Mouse (Mus musculus) regulatory T cell (primary cell): ENCODE measurements around the gene Gpr142.

ENCODE experiments used
- in situ Hi-C: fragments of 300-600 bp; cut with MboI, MseI; formaldehyde crosslinking; loops from one replicate; pipeline ENCODE4 v1.15.1; 2025; ENCODE audit warnings: high pct_unique_total_duplicates

The Gpr142 gene

GRCm38 (mm10) chr11:114798624-114799023 is at the start of gene Gpr142:
Gene Gpr142, plus strand, starts transcription at chr11:114798924.
- in situ Hi-C loops: no loop called here

GRCm38 (mm10) chr11:114764820-114765818 is 33.6 kb upstream of the Gpr142 start, which contains the start of gene Kif19a:
Gene Kif19a, plus strand, starts transcription at chr11:114765388.
- in situ Hi-C loops: no loop called here

DNA sequence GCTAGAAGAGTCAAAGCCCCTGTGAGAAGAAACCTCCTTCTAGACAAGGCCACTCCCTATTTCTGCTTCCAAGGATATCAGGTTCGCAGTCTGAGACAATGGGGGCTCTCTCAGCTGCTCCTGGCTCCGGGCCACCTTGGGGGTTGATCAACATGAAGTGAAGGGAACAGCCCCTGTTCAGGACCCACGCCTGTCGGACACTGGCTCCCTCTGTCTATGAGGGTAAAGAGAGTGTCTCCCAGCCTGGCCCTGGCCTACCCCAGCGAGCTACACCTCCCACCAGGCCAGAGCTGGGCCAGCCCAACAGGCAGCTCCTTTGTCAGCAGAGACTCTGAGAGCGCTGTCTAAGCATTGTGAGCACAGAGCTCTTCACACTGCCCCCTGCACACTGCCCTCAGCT is 28.8 kb upstream of the Gpr142 start:
- in situ Hi-C loops: no loop called here

DNA sequence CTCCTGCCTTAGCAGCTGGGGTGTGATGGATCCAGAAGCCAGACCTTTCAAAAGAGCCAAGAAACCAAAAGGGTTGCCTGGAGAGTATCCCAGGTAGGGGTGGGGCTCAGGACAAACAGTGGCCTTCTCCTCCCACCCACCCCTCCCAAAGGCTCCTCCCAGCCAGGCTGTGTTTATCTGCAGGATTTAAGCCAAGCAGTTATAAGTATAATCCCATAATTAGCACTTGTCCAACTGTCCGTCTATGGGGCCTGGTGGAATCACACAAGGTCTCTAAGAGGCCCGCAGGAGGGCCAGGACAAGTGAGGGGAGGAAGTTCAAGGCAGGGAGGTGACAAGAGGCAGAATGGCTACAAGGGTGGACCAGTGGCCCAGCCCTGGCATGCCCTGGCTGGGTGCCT is 26.8 kb upstream of the Gpr142 start:
- in situ Hi-C loops: no loop called here

- in situ Hi-C loops: no loop called here
Measured at GRCm38 (mm10) chr11:114780076-114780475, 18.6 kb upstream of the Gpr142 start.

GRCm38 (mm10) chr11:114785892-114786291 is 12.8 kb upstream of the Gpr142 start:
- in situ Hi-C loops: loop anchor here (5.0 kb wide), 1 partner anchor 39 kb away; no protein-coding TSS in a partner anchor

DNA sequence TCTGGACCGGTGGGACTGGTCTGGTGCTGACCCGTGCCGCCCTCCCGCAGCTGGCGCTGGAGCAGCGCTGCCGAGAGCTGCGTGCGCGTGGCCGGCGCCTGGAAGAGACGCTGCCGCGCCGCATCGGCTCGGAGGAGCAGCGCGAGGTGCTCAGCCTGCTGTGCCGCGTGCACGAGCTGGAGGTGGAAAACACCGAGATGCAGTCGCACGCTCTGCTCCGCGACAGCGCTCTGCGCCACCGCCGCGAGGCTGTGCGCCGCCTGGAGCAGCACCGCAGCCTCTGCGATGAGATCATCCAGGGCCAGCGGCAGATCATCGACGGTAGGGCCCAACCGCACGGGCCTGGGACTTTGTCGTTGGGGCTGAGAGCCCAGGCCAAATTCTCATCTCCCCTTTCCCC is 12.4 kb upstream of the Gpr142 start:
- in situ Hi-C loops: loop anchor here (5.0 kb wide), 1 partner anchor 39 kb away; no protein-coding TSS in a partner anchor

DNA sequence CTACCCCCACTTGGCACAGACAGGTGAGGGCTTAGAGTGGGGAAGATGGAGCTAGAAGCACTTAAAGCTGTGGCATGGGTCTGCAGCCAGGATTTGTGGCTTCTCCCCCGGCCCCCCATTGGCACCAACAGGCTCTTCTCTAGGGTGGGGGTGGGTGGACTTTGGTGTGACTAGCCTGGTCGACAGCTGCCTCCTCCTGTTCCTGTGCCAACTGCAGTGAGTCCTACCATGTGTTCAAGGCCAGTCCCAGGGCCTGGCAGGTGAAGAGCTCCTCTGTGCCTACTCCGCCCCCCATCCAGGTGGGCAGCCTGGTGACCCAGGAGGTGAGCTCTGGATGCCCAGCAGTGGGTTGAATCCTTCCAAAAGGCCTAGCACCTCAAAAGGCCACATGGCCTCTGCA is 11.1 kb upstream of the Gpr142 start:
- in situ Hi-C loops: loop anchor here (5.0 kb wide), 1 partner anchor 40 kb away; no protein-coding TSS in a partner anchor

DNA sequence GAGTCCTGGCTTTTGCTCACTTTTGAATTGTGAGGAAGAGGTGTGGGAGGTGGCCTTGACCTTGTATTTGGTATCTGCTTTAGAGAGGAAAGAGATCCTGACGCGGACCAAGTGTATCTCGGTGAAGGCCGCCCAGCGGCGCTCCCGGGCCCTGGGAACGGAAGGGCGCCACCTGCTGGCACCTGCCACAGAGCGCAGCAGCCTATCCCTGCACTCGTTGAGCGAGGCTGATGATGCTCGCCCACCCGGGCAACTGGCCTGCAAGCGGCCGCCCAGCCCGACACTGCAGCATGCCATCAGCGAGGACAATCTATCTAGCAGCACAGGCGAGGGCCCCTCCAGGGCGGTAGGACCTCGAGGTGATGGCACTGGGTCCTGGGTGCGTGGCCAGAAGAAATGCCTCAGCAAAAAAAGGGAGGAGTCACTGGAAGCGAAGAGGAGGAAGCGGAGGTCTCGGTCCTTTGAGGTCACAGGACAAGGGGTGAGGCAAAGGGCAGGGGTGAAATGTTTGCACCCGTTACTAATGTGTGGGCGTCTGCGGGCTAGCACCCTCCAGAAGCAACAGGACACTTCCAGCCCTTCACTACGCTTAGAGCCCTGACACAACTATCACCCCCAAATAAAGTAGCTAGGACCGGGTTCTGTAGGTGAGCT is 9.5 kb upstream of the Gpr142 start:
- in situ Hi-C loops: loop anchor here (5.0 kb wide), 1 partner anchor 42 kb away; no protein-coding TSS in a partner anchor

- in situ Hi-C loops: loop anchor here (5.0 kb wide), 1 partner anchor 42 kb away; no protein-coding TSS in a partner anchor
Measured at GRCm38 (mm10) chr11:114789716-114790115, 9.0 kb upstream of the Gpr142 start.

DNA sequence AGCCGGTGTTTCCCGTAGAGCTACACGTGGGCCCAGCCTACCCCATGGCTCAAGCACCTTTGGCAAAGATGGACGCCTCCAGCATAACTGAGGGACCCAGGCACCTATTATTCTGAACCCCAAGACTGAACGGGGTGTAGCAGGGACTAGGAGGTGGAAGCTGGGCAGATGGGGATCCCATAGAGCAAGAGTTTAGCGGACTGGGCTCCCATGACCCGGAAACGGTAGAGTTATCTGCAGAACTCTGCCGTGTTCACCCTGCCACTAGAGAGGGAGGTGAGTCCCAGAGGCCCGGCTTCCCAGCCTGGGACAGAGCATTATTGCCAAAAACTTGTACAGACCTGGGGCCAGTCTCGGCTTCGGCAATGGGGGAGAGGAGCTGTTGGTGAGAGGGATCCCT is 8.6 kb upstream of the Gpr142 start:
- in situ Hi-C loops: no loop called here

GRCm38 (mm10) chr11:114790841-114791240 is 7.9 kb upstream of the Gpr142 start:
- in situ Hi-C loops: no loop called here

GRCm38 (mm10) chr11:114791351-114791889 is 7.3 kb upstream of the Gpr142 start:
- in situ Hi-C loops: no loop called here

GRCm38 (mm10) chr11:114791891-114792411 is 6.8 kb upstream of the Gpr142 start:
- in situ Hi-C loops: no loop called here

DNA sequence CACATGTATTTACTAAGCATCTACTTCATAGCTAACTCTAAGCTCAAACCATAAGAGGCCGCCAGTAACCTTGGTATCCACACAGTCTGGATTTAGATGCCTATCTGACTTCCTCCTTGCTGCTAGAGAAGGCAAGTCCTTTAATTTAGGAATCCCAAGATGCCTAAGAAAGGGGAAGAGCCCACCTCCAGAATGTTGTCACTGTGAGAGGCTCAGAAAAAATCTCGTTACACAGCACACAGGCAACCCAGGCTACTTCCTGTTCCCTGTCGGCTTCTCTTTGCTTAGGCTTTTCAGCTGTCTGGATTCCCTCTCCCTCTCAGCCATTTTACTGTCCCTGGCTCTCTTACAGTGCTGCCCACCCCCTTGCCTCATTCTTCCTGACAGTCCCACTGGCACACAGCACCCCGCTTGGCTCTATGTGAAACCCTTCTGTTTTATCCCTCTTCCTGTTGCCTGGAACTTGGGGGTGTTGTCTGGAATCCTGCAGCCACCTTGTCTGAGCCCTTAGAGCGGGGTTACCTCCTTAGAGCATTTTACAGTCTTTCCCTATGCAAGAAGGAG is 5.7 kb upstream of the Gpr142 start:
- in situ Hi-C loops: no loop called here

GRCm38 (mm10) chr11:114793868-114794545 is 4.7 kb upstream of the Gpr142 start:
- in situ Hi-C loops: no loop called here

DNA sequence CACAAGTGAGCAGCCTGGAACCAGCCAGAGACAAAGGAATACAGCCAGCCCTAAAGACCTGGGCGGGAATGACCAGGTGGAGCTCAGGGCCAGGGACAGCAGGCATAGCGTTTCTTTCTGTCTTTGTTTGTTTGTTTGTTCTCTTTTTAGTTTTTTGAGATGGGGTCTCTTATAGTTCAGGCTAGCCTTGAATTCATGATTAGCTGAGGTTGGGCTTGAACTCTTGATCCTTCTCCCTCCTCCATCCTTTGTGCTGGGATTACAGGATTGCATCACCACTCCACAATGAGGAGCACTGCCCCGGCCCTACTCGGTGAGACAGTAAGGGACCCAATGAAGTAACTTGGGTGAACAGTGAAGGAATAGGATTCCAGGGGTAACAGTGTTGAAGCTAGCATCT is 4.0 kb upstream of the Gpr142 start:
- in situ Hi-C loops: no loop called here

- in situ Hi-C loops: no loop called here
Measured at GRCm38 (mm10) chr11:114795231-114795746, 3.4 kb upstream of the Gpr142 start.

DNA sequence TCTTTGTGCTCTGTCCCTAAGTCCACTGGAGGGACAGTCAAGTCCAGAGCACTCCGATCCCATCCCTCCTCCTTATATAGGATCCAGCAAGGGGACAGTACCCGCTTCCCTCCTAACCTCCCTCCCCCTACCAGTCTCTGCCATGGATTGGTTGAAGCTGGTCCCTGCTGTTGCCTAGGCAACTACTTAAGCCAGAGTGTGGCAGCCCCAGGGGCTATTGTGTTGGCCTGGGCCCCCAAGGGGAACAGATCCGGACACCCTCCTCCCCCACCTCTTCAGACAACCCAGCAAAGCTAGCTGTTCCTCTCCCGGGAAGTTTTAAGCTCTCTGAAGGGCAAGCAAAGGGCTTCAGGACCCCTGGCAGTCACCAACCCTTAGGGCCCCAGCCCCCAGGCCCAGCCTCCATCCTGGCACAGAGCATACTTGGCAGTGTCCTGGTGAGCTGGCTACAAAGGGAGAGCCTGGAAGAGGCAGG is 2.8 kb upstream of the Gpr142 start, which contains the start of gene Btbd17:
Btbd17 (minus strand) TSS at position 98 of the 475 bp plus-strand sequence.
- in situ Hi-C loops: no loop called here

GRCm38 (mm10) chr11:114797176-114797575 is 1.5 kb upstream of the Gpr142 start:
- in situ Hi-C loops: no loop called here
